Mouse (Mus musculus) urinary bladder, postnatal 36 days (tissue): ENCODE data around the gene Cygb.

ENCODE experiments used
- DNase-seq, 2 experiments: peaks; one replicate each; pipeline ENCODE4 v3.0.0; 2022; ENCODE audit warnings: low spot score in 2 of 2, mixed read lengths in 1 of 2

Cygb gene

GRCm38 (mm10) chr11:116654255-116654821 is at the start of gene Cygb:
TSS of gene Cygb (minus strand) at chr11:116654313.
- DNase-seq: no peak

GRCm38 (mm10) chr11:116701377-116701841 is 47.3 kb upstream of the Cygb start:
- no peak for DNase-seq

GRCm38 (mm10) chr11:116697521-116697920 is 43.4 kb upstream of the Cygb start:
- no peak for DNase-seq

- DNase-seq: no peak
These were observed 42.3 kb upstream of the Cygb start for GRCm38 (mm10) chr11:116696426-116696825.

GRCm38 (mm10) chr11:116695194-116695880 is 41.2 kb upstream of the Cygb start:
- no peak for DNase-seq

GRCm38 (mm10) chr11:116694250-116695193 is 40.4 kb upstream of the Cygb start:
- DNase-seq: peak; percentile 52 to 62

- DNase-seq: peak in 1 of 2 experiments; percentile 32
These were observed 39.8 kb upstream of the Cygb start for GRCm38 (mm10) chr11:116693899-116694249.

GRCm38 (mm10) chr11:116690701-116691575 is 36.8 kb upstream of the Cygb start:
- DNase-seq: no peak

- DNase-seq: no peak
These were observed 35.5 kb upstream of the Cygb start for GRCm38 (mm10) chr11:116689622-116690021.

GRCm38 (mm10) chr11:116687897-116688296 is 33.8 kb upstream of the Cygb start:
- no peak for DNase-seq

- no peak for DNase-seq
These were observed 31.6 kb upstream of the Cygb start for GRCm38 (mm10) chr11:116685729-116686128.

GRCm38 (mm10) chr11:116683777-116684176 is 29.7 kb upstream of the Cygb start:
- DNase-seq: no peak

- peak in 1 of 2 experiments; percentile 51 for DNase-seq
These were observed 28.5 kb upstream of the Cygb start for GRCm38 (mm10) chr11:116682501-116683144.

GRCm38 (mm10) chr11:116681147-116681546 is 27.0 kb upstream of the Cygb start:
- DNase-seq: no peak

- no peak for DNase-seq
These were observed 26.4 kb upstream of the Cygb start for GRCm38 (mm10) chr11:116680321-116681091.

GRCm38 (mm10) chr11:116679148-116679547 is 25.0 kb upstream of the Cygb start:
- no peak for DNase-seq

GRCm38 (mm10) chr11:116677711-116678441 is 23.8 kb upstream of the Cygb start:
- no peak for DNase-seq

GRCm38 (mm10) chr11:116676175-116676976 is 22.3 kb upstream of the Cygb start:
- DNase-seq: no peak
